Mouse (Mus musculus) ES-Bruce4 (cell line): ENCODE results near the gene Arhgap6. TPM values are rescaled to one million over a fixed set of nuclear protein-coding genes. Genes with fewer than 3 reads are reported as not detected.

Source experiments
- H3K27ac ChIP-seq: 2 replicates; pipeline ENCODE4 v1.5.1; 2012; ENCODE audit warnings: low read length, inconsistent platforms; ENCODE audit not compliant: insufficient read depth
- H3K27me3 ChIP-seq: 2 replicates; pipeline ENCODE4 v1.6.1; 2012; ENCODE audit warnings: mild to moderate bottlenecking, low read length, inconsistent platforms; ENCODE audit not compliant: control insufficient read depth, poor library complexity, insufficient read depth, severe bottlenecking
- H3K36me3 ChIP-seq: 2 replicates; pipeline ENCODE4 v1.6.1; 2012; ENCODE audit warnings: inconsistent platforms, mild to moderate bottlenecking, low read length, moderate library complexity; ENCODE audit not compliant: control insufficient read depth, poor library complexity, insufficient read depth, severe bottlenecking
- H3K4me1 ChIP-seq: one replicate; pipeline ENCODE4 v1.8.1; 2011; ENCODE audit warnings: low read length; ENCODE audit not compliant: control insufficient read depth, insufficient read depth
- H3K4me3 ChIP-seq: 2 replicates; pipeline ENCODE4 v1.5.1; 2011; ENCODE audit warnings: low read depth, mild to moderate bottlenecking, low read length
- H3K9ac ChIP-seq: 2 replicates; pipeline ENCODE4 v1.6.1; 2012; ENCODE audit warnings: low read depth, mild to moderate bottlenecking, inconsistent platforms; ENCODE audit not compliant: poor library complexity, severe bottlenecking
- H3K9me3 ChIP-seq: replicated peaks from 2 replicates; pipeline ENCODE4 v1.6.1; 2012; ENCODE audit warnings: mild to moderate bottlenecking, low read length, inconsistent platforms; ENCODE audit not compliant: control insufficient read depth, poor library complexity, insufficient read depth, severe bottlenecking
- CTCF ChIP-seq: IDR thresholded peaks from one replicate; pipeline ENCODE4 v1.8.1; 2011; ENCODE audit warnings: low read depth, low read length
- EP300 ChIP-seq: IDR thresholded peaks from 2 replicates; pipeline ENCODE4 v1.6.1; 2011; ENCODE audit warnings: low read depth, low read length; ENCODE audit not compliant: insufficient read depth
- POLR2A ChIP-seq: IDR thresholded peaks from one replicate; pipeline ENCODE4 v1.8.1; 2011; ENCODE audit warnings: low read length; ENCODE audit not compliant: insufficient read depth
- polyA plus RNA-seq: library from polyadenylated mRNA; stranded (reverse); fragments of >200 nt; gene quantifications from 2 replicates; pipeline ENCODE4 v1.2.4, GENCODE M21; 2011; ENCODE audit warnings: low read depth; ENCODE audit not compliant: missing spikeins, insufficient read depth, insufficient read length

Arhgap6 gene
- polyA plus RNA-seq, 1 experiment: 1.2 TPM

DNA sequence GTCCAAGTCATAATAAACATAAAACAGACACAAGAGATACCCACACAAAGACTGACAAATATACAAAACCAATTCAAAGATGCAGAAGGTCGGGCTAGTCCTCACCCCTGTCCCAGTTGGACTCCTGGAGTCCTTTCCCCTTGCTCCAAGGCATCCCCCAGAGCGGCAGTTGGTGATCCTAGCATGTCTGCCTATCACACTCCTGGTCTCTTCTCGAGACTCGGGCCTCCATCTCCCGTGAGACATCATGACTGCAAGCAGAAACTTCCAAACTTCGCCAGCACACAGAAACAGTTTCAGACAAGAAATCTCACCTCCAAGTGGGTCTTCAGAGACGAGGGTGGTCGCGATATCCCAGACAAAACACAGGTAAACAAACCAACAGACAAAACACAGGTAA lies 345.6 kb downstream of the Arhgap6 start:
- Histone ChIP-seq H3K4me3 (no peak overlapping the region), H3K27ac (no peak overlapping the region), H3K36me3 (no peaks in the 10 kb centered on the region), H3K9me3 (no peaks in the 10 kb centered on the region), H3K27me3 (no peaks in the 10 kb centered on the region), H3K9ac (no peak overlapping the region), H3K4me1 (no peaks in the 10 kb centered on the region)
- TF ChIP-seq EP300 (no peak), CTCF (no peak), POLR2A (no peak)

DNA sequence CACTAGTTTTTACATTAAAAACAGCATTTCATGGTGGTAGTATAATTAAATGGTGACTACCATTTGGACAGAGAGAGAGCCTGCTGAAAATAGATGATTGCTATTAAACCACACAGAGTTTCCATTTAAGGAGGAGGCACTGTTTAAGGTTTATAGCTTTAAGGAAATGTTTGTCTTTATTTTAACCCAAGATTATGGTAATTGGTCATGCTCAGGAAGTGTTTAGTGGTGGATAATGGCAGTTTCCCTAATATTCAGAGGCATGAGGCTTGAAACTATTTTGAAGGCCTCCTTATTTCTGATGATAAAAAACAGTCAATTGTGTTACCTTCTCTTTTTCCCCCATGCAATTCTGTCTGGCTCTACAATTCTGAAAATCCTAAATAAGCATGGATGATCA lies 358.9 kb downstream of the Arhgap6 start:
- no peaks in the 10 kb centered on the region for H3K27me3 ChIP-seq
- H3K27ac ChIP-seq: no peak overlapping the region
- no peak for TF ChIP-seq EP300
- TF ChIP-seq CTCF: no peak
- no peaks in the 10 kb centered on the region for H3K36me3 ChIP-seq
- no peaks in the 10 kb centered on the region for H3K4me1 ChIP-seq
- H3K4me3 ChIP-seq: no peak overlapping the region
- H3K9me3 ChIP-seq: no peaks in the 10 kb centered on the region
- no peak overlapping the region for H3K9ac ChIP-seq

DNA sequence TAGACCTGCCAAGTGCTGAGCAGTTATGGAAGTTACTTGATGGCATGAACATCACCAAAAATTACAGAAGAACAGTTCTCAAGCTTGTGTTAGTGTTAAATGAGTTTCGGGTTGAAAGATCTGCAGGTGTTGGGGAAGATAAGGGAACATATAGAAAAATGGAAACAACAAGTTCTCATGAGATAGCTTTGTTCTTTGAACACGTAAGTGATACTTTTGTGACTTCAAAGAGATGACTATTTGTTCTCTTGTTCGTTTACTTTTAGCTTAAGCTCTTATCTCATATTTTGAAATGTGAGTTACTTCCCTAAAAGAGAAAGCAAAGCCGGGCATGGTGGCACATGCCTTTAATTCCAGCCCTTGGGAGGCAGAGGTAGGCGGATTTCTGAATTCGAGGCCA lies 363.5 kb downstream of the Arhgap6 start:
- Histone ChIP-seq H3K27ac (no peak overlapping the region), H3K9me3 (no peaks in the 10 kb centered on the region), H3K27me3 (no peaks in the 10 kb centered on the region), H3K9ac (no peak overlapping the region), H3K4me3 (no peak overlapping the region), H3K4me1 (no peaks in the 10 kb centered on the region), H3K36me3 (no peaks in the 10 kb centered on the region)
- TF ChIP-seq CTCF (no peak), POLR2A (no peak), EP300 (no peak)

DNA sequence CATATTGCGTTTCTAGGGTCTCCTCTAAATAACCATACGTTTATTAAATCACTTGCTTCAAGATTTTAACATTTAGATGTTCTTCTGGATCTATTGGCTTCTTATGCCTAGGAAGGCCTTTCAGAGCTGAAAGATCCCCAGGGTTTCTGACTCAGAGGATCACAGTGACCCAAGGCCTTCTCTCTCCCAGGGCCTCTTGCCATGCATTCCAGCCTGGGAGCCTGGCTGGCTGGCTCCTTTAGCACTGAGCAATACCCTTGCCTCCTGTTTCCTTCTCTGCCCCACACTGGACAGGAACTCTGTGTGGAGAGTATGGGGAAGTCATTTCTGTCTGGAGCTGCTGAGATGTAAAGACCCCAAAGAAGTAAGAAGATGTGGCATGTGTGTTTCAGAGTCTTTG lies 376.1 kb downstream of the Arhgap6 start:
- H3K27ac ChIP-seq: no peak overlapping the region
- H3K27me3 ChIP-seq: no peaks in the 10 kb centered on the region
- TF ChIP-seq POLR2A: no peak
- TF ChIP-seq CTCF: no peak
- no peak for TF ChIP-seq EP300
- H3K4me3 ChIP-seq: no peak overlapping the region
- no peak overlapping the region for H3K9ac ChIP-seq
- H3K4me1 ChIP-seq: no peaks in the 10 kb centered on the region
- no peaks in the 10 kb centered on the region for H3K9me3 ChIP-seq
- no peaks in the 10 kb centered on the region for H3K36me3 ChIP-seq

DNA sequence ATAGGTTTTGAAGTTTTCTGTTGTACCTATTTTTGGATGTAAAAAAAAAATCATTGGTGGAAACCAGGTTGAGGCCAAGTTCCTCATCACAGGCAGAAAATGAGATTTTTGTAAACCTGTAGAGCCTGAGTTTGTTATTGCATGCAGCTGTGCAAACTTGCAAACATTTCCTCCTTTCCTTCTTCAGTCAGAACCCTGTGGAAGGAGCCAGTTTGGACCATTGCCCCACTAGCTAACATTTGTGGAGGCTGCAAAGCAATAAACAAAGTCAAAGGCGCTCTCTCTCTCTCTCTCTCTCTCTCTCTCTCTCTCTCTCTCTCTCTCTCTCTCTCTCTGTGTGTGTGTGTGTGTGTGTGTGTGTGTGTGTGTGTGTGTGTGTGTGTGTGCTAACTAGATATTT lies 378.9 kb downstream of the Arhgap6 start:
- no peak overlapping the region for H3K4me3 ChIP-seq
- H3K9ac ChIP-seq: no peak overlapping the region
- H3K4me1 ChIP-seq: no peaks in the 10 kb centered on the region
- no peaks in the 10 kb centered on the region for H3K9me3 ChIP-seq
- H3K27me3 ChIP-seq: no peaks in the 10 kb centered on the region
- no peaks in the 10 kb centered on the region for H3K36me3 ChIP-seq
- no peak overlapping the region for H3K27ac ChIP-seq
- TF ChIP-seq CTCF (no peak), EP300 (no peak), POLR2A (no peak)

DNA sequence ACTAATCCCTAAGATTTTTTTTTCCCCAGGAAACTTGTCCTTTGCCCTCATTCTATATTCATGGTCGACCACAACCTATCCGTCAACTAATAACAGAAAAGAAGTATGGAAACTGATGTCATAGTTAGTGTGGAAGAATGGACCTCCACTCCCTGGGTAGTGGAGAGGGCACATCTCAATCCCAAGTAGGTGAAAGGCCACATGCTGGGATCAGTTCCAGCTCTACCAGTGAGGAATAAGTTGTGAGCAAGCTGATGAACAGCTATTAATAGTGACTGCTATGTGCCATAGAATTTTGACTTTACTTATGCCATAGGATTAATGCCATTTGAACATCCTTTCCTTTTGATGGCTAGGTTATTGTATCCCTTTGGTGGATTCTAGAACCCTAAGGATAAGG lies 383.7 kb downstream of the Arhgap6 start:
- no peak for TF ChIP-seq EP300
- TF ChIP-seq CTCF: no peak
- no peak for TF ChIP-seq POLR2A
- Histone ChIP-seq H3K36me3 (no peaks in the 10 kb centered on the region), H3K9ac (no peak overlapping the region), H3K4me1 (no peaks in the 10 kb centered on the region), H3K27me3 (no peaks in the 10 kb centered on the region), H3K27ac (no peak overlapping the region), H3K4me3 (no peak overlapping the region), H3K9me3 (no peaks in the 10 kb centered on the region)

DNA sequence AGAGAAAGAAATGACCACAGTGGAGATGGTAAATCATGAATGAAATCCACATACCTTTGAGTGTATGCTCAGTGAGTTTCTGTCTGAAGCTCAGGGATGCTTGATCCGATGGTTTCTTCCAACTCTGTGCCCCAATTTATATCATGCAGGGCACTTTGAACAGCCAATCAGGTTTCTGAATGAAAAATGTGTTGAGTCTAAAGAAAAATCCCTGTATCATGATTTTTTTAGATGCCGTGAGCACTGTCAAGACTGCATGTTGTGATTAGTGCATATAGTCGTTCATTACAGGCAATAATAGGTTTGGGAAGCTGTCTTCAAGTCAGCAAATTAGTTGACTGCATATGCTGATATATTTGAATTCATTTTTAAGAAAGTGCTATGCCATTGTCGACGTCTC lies 392.2 kb downstream of the Arhgap6 start, which contains the start of gene Amelx:
TSS of gene Amelx (minus strand) at position 101 of the 400 bp plus-strand sequence.
- Histone ChIP-seq H3K4me1 (no peaks in the 10 kb centered on the region), H3K27me3 (no peaks in the 10 kb centered on the region), H3K9me3 (no peaks in the 10 kb centered on the region)

More for the DNA sequence above, 392.2 kb downstream of the Arhgap6 start, which contains the start of gene Amelx:
- Histone ChIP-seq H3K4me3 (no peak within 1 kb of the TSS), H3K27ac (no peak within 1 kb of the TSS), H3K36me3 (no peaks in the 10 kb centered on the region), H3K9ac (no peak within 1 kb of the TSS)
- TF ChIP-seq POLR2A (no peak), EP300 (no peak), CTCF (no peak)
